In the genomic region with DNA sequence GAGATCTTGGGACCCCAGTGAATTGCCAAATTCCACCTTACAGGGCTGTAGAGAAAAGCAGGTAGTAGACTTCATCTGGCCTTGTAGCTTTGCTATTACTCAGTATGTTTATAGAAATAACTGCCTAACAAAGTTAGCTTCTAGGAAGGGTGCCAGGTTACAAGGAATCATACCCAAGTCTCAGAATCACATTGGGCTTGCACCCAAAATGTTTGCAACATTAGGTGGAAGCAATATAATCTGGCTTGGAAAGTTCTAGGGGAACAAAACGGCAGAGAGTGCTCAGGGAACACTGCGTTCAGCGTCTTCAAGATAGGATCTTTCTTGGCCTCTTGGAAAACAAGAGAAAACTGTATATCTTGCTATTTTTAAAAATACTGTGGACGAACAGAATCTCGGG, we compare ENCODE assay signal across 12 mouse cellular contexts.
DNase-seq lines count a peak whose midpoint lies in the region; TF ChIP-seq lines count a peak whose summit lies in the region.
"Had no signal": no experiment of that assay in that cellular context is flagged by ENCODE, and none has a peak within 500 bp of the region (broad histone marks: within the 10 kb centered on the region; RNA-seq: fewer than 3 reads in every experiment).

No protein-coding gene starts in this region.

- no peaks in the 10 kb centered on the region for H3K4me1 ChIP-seq in kidney, adult 2 months (ENCODE audit: control insufficient read depth, insufficient read depth, low read length)
- H3K4me1 ChIP-seq: forebrain, embryonic 12.5 days had no signal

- WGBS in kidney, adult 2 months = 81% methylated on average over 5 of the region's 5 CpGs

- H3K27ac ChIP-seq in kidney, adult 2 months (ENCODE audit: insufficient read depth, low read depth, low read length) = no peak overlapping the region
- H3K27ac ChIP-seq: forebrain, embryonic 12.5 days; left cerebral cortex, adult 2 months had no signal

- H3K27me3 ChIP-seq in kidney, adult 2 months (replicated peaks; ENCODE audit: control insufficient read depth, insufficient read depth, low read length) = no peaks in the 10 kb centered on the region
- H3K27me3 ChIP-seq: forebrain, embryonic 12.5 days had no signal

- no peak overlapping the region for H3K4me3 ChIP-seq in kidney, adult 2 months (ENCODE audit: insufficient read depth, low read depth, low read length)
- H3K4me3 ChIP-seq: forebrain, embryonic 12.5 days; left cerebral cortex, adult 2 months had no signal

- TF ChIP-seq POLR2A in kidney, adult 2 months (IDR thresholded peaks at IDR 0.05; ENCODE audit: low read depth, low read length) = no peak

- TF ChIP-seq CTCF in kidney, adult 2 months (conservative IDR thresholded peaks at IDR 0.05; ENCODE audit: insufficient read depth, insufficient read length, low read depth, low read length) = no peak

- peak; percentile 32 for DNase-seq in adrenal gland, adult 2 months
- no peak for DNase-seq in adrenal gland, adult 18-20 months (ENCODE audit: low spot score in 2 of 2)
- peak; percentile 10 for DNase-seq in kidney, adult 2 months
- no peak for DNase-seq in kidney, postnatal 10 days
- DNase-seq in adipocyte (ENCODE audit: low spot score) = peak; percentile 81
- DNase-seq in gastrocnemius, postnatal 25 days = peak; percentile 24
- no peak for DNase-seq in kidney, postnatal 36 days
- DNase-seq in spleen, postnatal 36 days (ENCODE audit: low spot score in 2 of 2) = no peak
- DNase-seq: kidney, postnatal 14 days; spleen, adult 18-20 months had no signal

- no peaks in the 10 kb centered on the region for H3K36me3 ChIP-seq in kidney, adult 2 months (ENCODE audit: control insufficient read depth, insufficient read depth, low read length)
- H3K36me3 ChIP-seq: forebrain, embryonic 12.5 days had no signal

Comparison
In these comparisons a context has a peak if more than half of its experiments do, and no peak if none do; other contexts are left out.
1. DNase-seq: peak in adrenal gland, adult 2 months (single experiment), kidney, adult 2 months (single experiment), adipocyte (single experiment) and gastrocnemius, postnatal 25 days (single experiment); none in adrenal gland, adult 18-20 months (0 of 2), kidney, postnatal 10 days (single experiment), kidney, postnatal 36 days (0 of 2) and spleen, postnatal 36 days (0 of 2).